In genomic region chr2:104409851-104410821, GRCm38 (mm10) we compare ENCODE assay signal across 8 mouse cellular contexts. TPM values are rescaled to one million over a fixed set of nuclear protein-coding genes. Genes with fewer than 3 reads are reported as not detected.
A peak's percentile ranks its signal among the peaks of the same experiment; 100 is the strongest.
DNase-seq lines count a peak whose midpoint lies in the region; ATAC-seq and TF ChIP-seq lines count a peak whose summit lies in the region.

No protein-coding gene starts in this region.

- WGBS in liver, postnatal 0 days (ENCODE audit: insufficient replicate concordance) = under 1% methylated on average over 109 of the region's 111 CpGs

- no peak for TF ChIP-seq EP300 in liver, postnatal 0 days (IDR thresholded peaks at IDR 0.05; ENCODE audit: low read depth)

- no peaks in the 10 kb centered on the region for H3K9me3 ChIP-seq in liver, postnatal 0 days (ENCODE audit: low read length)

- peak overlapping the region; percentile 65 for H3K4me2 ChIP-seq in liver, postnatal 0 days (ENCODE audit: low read depth, low read length)

- DNase-seq in ovary, postnatal 10 days (ENCODE audit: low spot score) = peak; percentile 18
- DNase-seq in ovary, postnatal 14 days (ENCODE audit: low spot score) = no peak
- DNase-seq in cerebellum, postnatal 10 days = peak; percentile 80 to 85
- DNase-seq in frontal cortex, postnatal 10 days (ENCODE audit: low spot score in 2 of 2) = peak; percentile 32 to 54
- DNase-seq in kidney, postnatal 14 days = peak; percentile 23
- DNase-seq in liver, postnatal 0 days = peak; percentile 23
- DNase-seq in right cerebral cortex, postnatal 25 days = peak; percentile 64

- no peak overlapping the region for H3K27ac ChIP-seq in liver, postnatal 0 days (ENCODE audit: low read depth)

- TF ChIP-seq CTCF in liver, postnatal 0 days (IDR thresholded peaks at IDR 0.05; ENCODE audit: low read depth) = no peak

- H3K9ac ChIP-seq in liver, postnatal 0 days (replicated peaks) = no peak overlapping the region

- H3K4me3 ChIP-seq in liver, postnatal 0 days (ENCODE audit: low read depth, low read length) = peak overlapping the region; percentile 42

- no peaks in the 10 kb centered on the region for H3K36me3 ChIP-seq in liver, postnatal 0 days (replicated peaks; ENCODE audit: insufficient read depth, low read length)

- H3K4me1 ChIP-seq in liver, postnatal 0 days (ENCODE audit: insufficient read depth) = peaks cover 9% of the 10 kb centered on the region

- ATAC-seq in liver, postnatal 0 days = no peak
- ATAC-seq in erythroblast, adult 5-6 weeks (replicated peaks; ENCODE audit: low FRiP score, poor library complexity, severe bottlenecking) = no peak

- peaks cover 54% of the 10 kb centered on the region for H3K27me3 ChIP-seq in liver, postnatal 0 days (ENCODE audit: insufficient read depth, low read length)

RNA-seq across cellular contexts. Expression of gene D430041D05Rik, which starts 0.7 kb away (rescaled TPM):
- 0.05 TPM in 1 of 2 replicates, not detected in the other for polyA plus RNA-seq in liver, postnatal 0 days (2015; fragmentation: Nextera tagmentation; extraction: Ambion mirVana)
- total RNA-seq in erythroblast, adult 5-6 weeks (2015; ENCODE audit: low replicate concordance) = not detected in 2 replicates
- total RNA-seq in erythroblast, adult 5-6 weeks (2017; ENCODE audit: low replicate concordance) = 0.26 TPM in 1 of 2 replicates, not detected in the other
